Mouse (Mus musculus) right cerebral cortex, postnatal 25 days (tissue): ENCODE results near the gene Prr36.

Source experiments
- DNase-seq: peaks from one replicate; pipeline ENCODE4 v3.0.0; 2022

Gene Prr36

GRCm38 (mm10) chr8:4238434-4239192 lies 21.4 kb upstream of the Prr36 start, which contains the start of the genes Map2k7 and Gm49320:
TSS of gene Map2k7 (plus strand) at chr8:4238740.
TSS of gene Gm49320 (plus strand) at chr8:4238865.
- peak; percentile 100 for DNase-seq

DNA sequence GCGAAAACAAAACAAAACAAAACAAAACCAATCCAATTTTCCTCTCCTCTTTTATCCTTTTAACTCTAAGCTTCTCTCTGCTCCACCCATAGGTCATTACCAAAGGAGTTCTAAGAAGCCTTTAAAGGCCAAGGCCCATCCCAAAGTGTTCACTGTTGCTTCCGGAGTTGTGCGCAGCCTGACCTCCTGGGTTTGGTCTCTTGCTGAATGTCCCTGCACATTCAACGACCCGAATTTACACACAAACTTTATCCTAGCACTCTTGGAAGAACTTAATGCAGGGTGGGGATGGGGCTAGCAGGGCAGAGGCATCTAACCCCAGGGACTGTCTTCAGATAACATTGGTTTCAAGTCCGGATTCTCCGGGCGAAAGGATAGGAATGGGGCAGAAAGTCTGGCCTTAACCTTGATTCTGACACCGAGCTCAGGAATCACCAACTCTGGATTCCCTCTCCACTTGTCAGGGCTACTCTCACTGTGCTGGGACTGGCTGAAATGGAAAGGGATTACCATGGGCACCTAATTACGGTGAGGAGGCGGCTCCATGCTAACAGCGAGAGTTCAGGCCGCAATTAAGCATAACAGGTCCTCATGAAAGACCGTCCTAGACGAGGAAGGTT lies 20.7 kb upstream of the Prr36 start:
- DNase-seq = no peak

GRCm38 (mm10) chr8:4230612-4231351 lies 13.5 kb upstream of the Prr36 start:
- DNase-seq = no peak

DNA sequence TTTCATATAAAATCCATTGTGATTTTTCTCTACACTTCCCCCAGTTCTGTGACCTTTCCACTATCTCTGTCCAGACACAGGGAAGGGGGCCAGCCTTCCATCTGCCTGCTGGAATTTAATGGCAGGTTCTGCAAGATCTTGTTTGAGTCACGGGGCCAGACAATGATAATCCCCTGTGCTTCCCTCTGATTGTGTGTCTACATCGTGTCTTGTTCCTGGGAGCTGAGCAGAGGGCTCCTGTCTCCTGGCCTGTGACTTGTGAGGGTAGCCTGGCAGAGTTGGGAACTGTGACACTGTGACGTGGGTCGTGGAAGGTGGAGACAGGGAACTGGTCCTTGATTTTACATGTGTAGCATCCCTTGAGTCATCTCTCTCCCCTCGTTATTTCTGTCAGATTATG lies 12.5 kb upstream of the Prr36 start:
- DNase-seq = no peak

DNA sequence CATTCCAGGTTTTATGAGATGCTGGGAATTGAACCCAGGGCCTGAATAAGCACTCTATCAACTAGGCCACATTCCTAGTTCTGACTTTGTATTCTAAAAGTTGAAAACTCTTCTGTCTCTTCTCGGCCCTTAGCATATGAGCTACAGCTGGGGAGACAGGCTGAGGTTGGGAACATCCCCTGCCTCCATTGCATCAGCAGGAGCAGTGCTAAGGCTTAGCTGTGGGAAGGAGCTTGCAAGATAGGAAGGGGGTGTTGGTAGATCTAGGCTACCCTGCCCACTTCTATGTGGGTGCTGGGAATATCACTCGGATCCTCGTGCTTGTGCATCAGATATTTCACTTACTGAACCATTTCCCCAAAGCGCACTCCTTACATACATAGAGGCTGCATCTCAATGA lies 10.7 kb upstream of the Prr36 start:
- DNase-seq = no peak

DNA sequence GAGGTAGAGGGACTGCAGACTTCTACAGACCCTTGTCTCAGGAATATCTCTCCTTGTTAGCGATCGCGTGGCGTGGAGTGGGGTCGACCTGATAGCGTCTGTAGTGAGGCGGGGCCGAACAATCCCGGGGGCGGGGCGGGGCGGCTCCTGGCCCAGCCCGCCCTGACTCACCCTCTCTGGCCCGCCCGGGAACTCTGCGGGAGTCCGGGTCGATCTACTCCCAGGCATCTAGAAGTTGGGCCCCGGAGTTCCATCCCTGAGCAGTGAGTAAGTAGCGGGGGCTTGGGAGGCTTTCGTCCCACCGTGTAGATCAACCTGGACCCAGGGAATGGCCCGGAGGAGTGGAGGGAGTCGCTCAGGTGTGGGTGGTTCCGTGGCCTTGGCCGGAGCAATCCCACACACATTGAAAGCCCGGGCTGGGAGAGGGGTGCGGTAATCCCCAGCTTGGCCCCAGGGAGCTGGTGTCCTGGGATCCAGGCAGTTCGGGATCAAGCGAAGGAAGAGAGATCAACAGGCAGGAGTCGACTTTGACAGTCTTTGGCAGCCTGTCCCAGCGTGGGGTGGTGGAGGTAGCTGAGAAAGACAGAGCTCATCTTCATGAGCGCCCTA lies 9.6 kb upstream of the Prr36 start, which contains the start of gene Lrrc8e:
Gene Lrrc8e (plus strand): TSS at position 89 of the 609 bp plus-strand sequence.
- no peak for DNase-seq

GRCm38 (mm10) chr8:4226323-4226722 lies 9.1 kb upstream of the Prr36 start:
- no peak for DNase-seq

GRCm38 (mm10) chr8:4222059-4222458 lies 4.8 kb upstream of the Prr36 start:
- no peak for DNase-seq

DNA sequence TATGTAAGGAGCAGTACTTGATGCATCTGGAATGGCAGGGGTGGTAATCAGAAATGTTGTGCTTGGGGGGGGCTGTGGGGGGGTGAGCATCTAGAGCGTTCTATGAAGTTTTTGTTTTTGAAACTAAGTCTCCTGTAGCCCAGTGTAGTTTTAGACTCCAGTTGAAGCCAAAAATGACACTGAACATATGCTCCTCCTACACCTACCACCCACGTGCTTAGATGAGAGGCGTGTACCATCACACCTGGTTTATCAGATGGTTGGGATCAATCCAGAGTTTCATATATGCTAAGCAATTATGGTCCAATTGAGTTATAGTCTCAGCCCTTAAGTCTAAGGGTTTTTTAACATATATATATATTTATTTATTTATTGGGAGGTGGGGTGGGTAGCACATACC lies 2.4 kb upstream of the Prr36 start:
- peak; percentile 38 for DNase-seq

- no peak for DNase-seq
These were observed 963 bp downstream of the Prr36 start for GRCm38 (mm10) chr8:4216296-4216695.

GRCm38 (mm10) chr8:4214006-4214980 lies 3.0 kb downstream of the Prr36 start:
- no peak for DNase-seq

DNA sequence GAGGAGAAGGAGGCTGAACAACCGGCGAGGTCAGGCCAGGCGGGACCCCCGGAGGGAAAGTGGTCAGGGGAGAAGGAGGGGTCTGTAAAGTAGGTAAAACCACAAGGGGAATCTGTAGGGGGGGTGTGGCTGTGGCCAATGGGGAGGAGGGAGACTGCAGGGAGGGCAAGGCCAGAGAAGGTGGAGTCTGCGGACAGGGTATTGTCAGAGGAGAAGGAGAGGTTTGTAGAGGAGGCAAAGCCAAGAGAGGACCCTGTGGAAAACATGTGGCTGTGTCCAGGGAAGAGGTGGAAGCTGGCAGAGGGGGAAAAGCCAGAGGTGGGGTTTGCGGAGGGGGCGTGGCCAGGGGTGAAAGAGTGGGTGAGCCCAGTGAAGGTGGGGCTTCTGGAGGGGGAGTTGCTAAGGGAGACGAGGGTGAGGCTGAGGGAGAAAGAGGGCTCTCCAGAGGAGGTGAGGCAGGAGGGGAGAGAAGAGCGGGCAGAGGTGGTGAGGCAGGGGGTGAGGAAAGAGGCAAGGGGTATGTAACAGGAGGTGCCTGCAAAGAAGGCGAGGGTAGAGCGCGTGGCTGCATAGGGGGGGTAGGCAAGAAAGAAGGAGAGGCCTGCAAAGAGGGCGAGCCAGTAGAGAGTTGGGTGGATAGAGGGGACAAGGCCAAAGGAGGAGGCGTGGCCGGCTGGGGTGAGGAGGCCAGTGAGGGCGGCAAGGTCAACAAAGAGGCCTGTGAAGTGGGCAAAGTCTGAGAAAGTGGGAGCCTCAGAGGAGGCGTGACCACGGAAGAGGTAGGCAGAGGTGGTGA lies 3.9 kb downstream of the Prr36 start:
- DNase-seq = no peak

DNA sequence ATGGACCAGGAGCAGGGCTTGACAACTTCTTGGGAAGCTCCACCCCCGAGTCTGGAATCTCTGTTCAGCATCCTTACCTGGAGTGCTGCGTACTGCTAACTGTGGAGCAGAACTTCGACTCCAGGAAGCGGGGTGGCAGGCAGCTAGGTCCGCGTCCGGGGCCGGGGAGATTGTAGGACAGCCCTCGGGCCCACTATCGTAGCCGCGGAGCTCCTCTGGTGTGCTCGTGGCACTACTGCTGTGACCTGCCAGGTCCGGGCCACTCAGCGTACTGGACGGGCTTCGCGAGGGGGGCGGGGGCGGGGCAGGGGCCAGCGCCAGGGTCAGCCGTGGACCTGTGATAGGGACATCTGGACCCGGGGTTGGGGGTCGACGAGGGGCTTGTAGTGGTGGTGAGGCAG lies 4.5 kb downstream of the Prr36 start:
- no peak for DNase-seq

DNA sequence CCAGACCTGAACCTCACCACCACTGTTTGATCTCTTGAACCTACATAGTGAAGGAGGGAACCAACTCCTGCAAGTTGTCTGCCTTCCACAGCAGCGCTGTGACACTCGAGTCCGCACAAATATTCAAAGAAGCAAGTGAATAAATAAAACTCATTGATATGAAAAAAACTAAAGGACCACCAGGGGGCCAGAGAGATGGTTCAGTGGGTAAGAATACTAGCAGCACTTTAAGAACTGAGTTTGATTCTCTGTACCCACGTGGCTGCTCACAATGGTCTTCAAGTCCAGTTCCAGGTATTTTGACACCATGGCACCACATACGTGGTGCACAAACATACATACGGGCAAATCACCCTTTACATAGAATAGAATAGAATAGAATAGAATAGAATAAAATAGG lies 6.2 kb downstream of the Prr36 start:
- DNase-seq = no peak

DNA sequence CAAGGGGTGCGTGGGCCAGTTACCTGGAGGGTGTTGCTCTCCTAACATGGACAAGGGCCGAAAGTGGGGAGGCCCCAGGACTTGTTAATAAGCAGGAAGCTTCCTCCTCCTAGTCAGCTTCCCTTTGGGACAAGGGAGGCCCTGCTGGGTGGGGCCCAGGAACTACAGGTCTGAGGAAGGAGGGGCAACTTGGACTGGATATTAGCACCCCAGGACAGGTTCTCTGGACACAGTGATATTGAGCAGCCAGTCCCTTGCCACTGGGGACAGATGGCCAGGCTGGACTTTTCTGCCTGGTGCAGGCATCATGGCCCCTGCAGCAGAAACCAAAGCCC lies 10.3 kb downstream of the Prr36 start:
- no peak for DNase-seq

GRCm38 (mm10) chr8:4206182-4207015 lies 10.9 kb downstream of the Prr36 start:
- peak; percentile 48 for DNase-seq

DNA sequence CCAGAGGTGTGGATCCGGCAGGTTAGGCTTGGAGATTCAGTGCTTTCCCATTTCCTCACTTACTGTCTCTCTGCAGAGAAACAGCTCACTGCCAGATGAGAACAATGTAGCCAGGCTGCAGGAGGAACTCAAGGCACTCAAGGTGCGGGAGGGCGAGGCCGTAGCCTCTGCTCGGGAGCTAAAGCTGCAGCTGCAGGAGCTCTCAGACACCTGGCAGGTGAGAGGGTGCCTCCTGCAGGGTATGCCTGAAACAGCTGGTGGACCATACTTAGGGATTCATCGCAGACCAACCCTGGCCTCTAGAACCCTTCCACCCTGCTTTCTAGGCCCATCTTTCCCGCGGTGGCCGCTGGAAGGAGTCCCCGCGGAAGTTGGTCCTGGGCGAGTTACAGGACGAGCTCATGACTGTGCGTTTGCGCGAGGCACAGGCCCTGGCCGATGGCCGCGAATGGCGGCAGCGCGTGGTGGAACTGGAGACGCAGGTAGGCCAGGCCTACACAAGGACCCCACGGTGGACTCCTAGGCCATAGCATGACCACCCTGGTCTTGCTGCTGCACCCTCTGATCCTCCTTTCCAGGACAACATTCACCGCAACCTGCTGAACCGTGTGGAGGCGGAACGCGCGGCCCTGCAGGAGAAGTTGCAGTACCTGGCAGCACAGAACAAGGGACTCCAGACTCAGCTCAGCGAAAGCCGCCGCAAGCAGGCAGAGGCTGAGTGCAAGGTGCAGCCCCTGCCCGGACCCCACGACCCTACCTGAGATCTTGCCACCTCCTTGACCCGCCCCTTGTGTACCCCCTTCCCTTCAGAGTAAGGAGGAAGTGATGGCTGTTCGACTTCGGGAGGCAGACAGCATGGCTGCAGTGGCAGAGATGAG lies 11.8 kb downstream of the Prr36 start:
- DNase-seq = no peak

DNA sequence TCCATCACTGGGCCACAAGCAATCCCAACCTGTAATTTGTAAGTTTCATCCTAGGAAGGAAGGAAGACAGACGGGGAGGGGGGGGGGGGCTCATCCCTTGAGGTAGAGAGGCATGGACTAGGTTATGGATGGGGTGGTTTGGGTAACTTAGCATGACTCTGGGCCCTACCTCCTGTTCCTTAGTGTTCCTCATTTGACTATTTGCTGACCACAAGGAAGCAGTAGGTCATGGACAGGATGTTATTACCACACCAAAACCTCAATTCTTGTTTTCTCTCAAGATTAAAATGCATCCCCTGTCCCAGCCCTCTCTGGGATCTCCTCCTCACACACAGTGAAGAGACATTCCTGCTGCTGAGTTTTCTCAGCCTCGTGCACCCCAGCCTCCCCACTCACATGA lies 15.9 kb downstream of the Prr36 start:
- no peak for DNase-seq

- DNase-seq = no peak
These were observed 23.7 kb downstream of the Prr36 start for GRCm38 (mm10) chr8:4193588-4193894.
